Mouse (Mus musculus) right cerebral cortex, postnatal 10 days (tissue): ENCODE data around the gene Tbcd.

Experiments
- DNase-seq, 2 experiments: peaks; one replicate each; pipeline ENCODE4 v3.0.0; 2021; ENCODE audit warnings: low spot score in 2 of 2

Tbcd gene

DNA sequence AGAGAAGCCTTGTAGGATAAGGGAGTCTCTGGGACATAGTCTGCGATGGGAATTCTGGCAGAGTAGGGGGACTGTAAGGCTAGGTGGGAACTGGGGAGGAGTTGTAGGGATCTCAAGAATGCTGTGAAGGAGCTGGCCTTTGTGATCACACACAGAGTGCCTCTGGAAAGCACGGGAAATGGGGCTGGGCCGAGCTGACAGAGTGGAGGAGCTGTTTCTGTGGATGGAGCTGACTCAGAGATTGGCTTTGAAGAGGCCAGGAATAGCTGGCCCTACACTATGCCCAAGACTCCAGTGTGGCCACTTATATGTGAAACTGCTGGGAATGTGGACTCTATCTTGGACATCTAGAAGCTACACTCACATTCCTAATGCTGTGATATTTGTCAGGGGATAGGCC lies 84.8 kb downstream of the Tbcd start:
- no peak for DNase-seq

- no peak for DNase-seq
These were observed 90.7 kb downstream of the Tbcd start for GRCm38 (mm10) chr11:121542471-121542870.

DNA sequence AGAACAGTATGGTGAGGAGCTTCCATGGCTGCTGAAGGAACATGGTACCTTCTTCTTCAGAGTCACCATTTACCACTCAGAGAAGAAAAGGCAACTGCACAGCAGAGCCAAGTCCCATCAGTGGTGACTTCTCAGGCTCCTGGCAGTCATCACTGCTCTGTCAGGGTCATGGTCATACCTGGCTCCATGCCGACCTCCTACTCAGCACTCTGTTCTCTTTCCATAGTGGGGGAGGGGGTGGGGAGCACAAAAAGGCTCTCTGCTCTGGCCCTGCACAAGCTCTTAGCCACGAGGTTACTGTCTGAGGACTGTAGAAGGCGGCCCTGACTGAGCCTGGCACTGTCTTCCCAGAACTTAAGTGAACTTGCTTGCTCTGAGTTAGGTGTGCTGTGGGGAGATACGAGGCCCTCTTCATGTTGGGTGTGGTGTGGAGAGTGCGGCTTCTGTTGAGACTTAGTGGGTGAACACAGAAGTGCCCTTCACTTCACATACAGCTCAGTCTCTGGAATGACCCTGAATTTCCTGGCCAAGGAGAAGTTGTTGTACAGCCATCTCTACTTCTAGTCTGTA lies 91.6 kb downstream of the Tbcd start:
- DNase-seq: no peak

GRCm38 (mm10) chr11:121543922-121544321 lies 92.2 kb downstream of the Tbcd start:
- no peak for DNase-seq

DNA sequence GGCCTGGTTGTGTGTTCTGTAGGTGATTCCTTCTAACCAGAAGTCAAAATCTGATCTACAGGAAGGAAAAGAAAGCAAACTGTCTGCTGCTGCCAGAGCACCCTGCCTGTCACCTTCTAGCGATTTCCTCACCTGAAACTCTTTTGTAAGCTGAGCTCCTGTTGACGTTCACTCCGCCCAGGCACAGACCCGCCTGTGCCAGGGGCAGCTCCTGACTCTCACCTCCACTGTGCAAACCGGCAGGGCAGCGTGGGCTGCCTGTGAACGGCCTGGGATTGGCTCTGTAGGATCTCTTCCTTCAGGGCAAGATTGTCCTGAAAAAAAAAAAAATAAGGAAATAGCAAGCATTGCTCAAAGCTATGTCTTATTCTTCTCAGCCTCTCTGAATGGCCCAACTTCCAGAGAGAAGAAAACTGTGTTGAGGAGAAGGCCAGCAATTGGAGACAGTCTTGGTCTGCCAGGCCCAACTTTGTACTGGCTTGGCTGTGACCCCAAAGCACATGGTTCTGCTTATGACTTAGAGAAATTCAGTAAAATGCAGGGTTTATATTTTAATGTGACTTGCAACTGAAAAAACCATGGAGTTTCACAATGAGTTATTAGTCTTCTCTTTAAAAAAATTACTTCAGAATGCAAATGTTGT lies 93.1 kb downstream of the Tbcd start:
- no peak for DNase-seq

DNA sequence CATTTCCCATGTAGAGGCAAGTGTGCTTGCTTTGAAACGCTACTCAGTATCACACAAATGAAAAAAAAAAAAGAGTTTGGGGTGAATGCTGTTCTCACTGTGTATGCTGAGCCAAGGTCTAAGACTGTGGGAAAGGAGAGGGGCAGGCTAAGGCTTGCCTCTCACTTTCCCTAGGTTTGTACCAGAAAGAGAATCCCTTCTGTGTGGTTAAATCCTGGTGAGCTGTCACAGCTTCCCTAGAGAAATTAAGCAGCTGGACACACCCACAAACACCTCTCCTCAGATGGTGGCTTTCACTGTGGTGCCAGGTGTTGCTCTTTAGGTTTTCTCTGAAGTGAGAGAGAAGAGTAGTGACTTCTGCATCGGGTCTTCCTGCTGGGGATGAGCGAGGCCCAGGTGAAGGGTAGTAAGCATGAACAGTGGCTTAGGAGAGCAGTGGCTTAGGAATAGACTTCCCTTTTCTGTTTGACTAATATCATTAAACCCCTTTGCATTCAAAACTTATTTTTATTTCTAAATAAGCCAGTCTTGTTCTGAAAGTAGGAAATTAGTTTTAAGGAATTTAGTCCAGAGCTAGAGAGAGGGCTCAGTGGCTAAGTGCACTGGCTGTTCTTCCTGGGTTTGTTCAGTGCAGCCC lies 93.8 kb downstream of the Tbcd start:
- no peak for DNase-seq

- DNase-seq: no peak
These were observed 95.5 kb downstream of the Tbcd start for GRCm38 (mm10) chr11:121547234-121547633.

- no peak for DNase-seq
These were observed 96.2 kb downstream of the Tbcd start for GRCm38 (mm10) chr11:121547925-121548324.

- DNase-seq: peak; percentile 68 to 81
These were observed 97.5 kb downstream of the Tbcd start for GRCm38 (mm10) chr11:121548996-121549842.

DNA sequence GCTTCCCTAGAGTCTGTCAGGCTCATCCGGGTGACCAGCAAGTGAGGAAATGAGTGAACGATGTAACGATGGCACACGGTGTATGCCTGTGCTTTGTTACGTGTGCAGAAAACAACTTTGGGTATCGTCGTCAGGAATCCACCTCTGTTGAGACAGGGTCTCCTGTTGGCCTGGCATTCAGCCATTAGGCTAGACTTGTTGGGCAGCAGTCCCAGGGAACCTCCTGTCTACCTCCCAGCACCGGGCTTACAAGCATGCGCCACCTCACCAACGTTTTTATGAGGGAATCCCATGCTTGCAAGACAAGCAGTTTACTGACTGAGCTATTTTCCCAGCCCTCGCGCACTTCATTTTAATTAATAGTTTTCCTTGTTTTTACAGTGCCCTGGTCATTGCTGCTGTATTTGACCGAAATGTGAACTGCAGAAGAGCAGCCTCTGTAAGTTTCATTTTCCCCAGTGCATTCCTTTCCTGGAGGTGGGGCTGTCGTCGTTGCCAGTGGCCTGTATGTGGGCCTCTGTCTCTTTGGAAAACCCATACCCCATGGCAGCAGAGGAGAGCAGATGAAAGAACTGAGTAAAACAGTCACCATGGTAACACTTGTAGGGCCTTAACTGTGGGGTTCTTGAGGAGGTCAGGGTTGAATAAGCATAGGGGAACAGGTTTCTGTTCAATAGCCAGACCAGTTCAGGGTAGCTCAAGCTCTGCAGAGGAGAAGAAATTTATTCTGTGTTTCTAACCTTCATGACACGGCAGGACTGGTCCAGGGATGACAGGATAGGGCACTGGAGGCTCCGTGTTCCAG lies 98.3 kb downstream of the Tbcd start:
- DNase-seq: no peak

- DNase-seq: no peak
These were observed 99.6 kb downstream of the Tbcd start for GRCm38 (mm10) chr11:121551206-121551799.

DNA sequence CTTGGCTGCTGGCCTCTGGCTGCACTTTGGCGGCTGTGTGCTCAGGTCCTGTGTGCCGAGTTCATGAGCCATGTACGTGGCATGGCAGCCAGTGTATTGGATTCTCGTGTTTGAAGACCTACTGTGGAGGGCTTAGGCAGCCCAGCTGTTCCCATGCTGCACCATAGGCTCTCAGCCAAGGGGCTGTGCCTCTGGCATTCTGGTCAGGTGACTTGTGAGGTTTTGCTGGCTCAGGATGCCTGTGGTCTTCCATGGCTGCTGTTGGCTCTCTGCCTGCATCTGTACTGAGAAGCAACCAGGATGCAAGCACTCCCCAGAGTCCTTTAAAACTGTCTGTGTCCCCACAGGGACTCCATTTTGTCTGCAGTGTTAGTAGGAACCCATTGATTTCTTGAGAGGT lies 100.4 kb downstream of the Tbcd start:
- peak in 1 of 2 experiments; percentile 46 for DNase-seq

GRCm38 (mm10) chr11:121552846-121553457 lies 101.2 kb downstream of the Tbcd start:
- no peak for DNase-seq

- DNase-seq: no peak
These were observed 101.7 kb downstream of the Tbcd start for GRCm38 (mm10) chr11:121553458-121553857.

GRCm38 (mm10) chr11:121556727-121557126 lies 105.0 kb downstream of the Tbcd start:
- no peak for DNase-seq

DNA sequence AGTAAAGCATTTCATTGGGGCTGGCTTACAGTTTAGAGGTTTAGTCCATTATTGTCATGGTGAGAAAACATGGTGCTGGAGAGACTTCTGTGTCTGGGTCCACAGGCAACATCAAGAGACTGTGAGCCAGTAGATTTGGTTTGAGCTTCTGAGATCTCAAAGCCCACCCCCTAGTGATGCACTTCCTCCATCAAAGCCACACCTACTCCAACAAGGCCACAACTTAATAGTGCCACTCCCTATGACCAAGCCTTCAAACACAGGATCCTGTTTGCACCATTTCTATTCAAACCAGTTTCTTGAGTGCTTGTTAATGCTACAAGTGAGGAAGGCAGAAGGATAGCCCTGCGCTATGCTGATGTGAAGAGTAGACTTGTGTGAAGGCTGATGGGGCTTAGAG lies 106.2 kb downstream of the Tbcd start:
- DNase-seq: no peak

GRCm38 (mm10) chr11:121558522-121558921 lies 106.8 kb downstream of the Tbcd start:
- DNase-seq: no peak

DNA sequence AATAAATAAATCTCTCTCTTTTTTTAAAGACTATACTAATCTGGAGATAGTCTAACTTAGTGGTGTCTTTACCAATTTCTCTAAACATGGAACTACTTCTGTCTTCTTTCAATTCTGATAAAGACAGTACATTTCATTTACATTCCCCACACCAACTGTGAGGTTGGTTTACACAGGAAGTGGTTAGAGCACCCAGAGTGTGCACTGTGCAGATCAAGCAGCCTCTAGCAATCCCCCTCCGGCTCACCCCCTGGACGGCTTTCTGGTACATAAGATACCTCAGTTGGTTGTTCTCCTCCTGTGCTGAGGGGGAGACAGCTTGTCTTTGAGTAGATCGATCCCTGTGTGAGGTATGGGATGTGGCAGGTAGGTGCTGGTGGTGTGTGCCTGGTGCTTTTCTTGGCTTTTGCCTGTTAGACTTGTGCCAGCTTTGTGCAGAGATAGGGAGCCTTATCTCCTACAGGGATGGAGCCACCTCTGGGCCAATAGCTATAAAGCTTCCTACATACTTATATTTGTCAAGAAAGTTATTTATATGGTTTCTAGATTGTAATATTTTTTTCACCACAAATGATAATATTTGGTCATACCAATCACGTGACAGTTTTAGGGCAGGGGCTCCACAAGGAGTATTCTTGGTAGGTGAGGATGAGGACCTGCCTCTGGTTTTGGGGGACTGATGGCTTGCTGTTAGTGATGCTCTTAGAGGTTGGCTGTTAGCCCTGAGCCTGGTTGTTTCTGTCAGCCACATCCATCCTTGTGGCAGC lies 108.0 kb downstream of the Tbcd start:
- no peak for DNase-seq

GRCm38 (mm10) chr11:121560294-121560663 lies 108.5 kb downstream of the Tbcd start:
- DNase-seq: no peak

GRCm38 (mm10) chr11:121563312-121563711 lies 111.6 kb downstream of the Tbcd start:
- no peak for DNase-seq
